Mouse (Mus musculus): ENCODE results near the gene Tspan18. TPM values are rescaled to one million over a fixed set of nuclear protein-coding genes. Genes with fewer than 3 reads are reported as not detected.

Gene Tspan18
- polyA plus RNA-seq, 1 experiment from 2014 or later: 17.0 TPM

GRCm38 (mm10) chr2:93309724-93310413 lies 24.4 kb downstream of the Tspan18 start:
- Histone ChIP-seq H3K4me1 (replicated peaks; ENCODE audit: control insufficient read depth, insufficient read depth, low read length) (0 out of 2 replicates have a peak, but pooled peaks cover 5% of the 10 kb centered on the region), H3K4me2 (ENCODE audit: low read length) (no peak overlapping the region), H3K4me3 (replicated peaks; ENCODE audit: low read length) (no peak overlapping the region), H3K36me3 (ENCODE audit: control insufficient read depth, insufficient read depth) (no peaks in the 10 kb centered on the region), H3K27ac (ENCODE audit: low read length) (no peak overlapping the region), H3K27me3 (replicated peaks; ENCODE audit: control insufficient read depth, insufficient read depth, low read length) (no peaks in the 10 kb centered on the region), H3K9ac (replicated peaks; ENCODE audit: low read depth, low read length) (no peak overlapping the region), H3K9me3 (ENCODE audit: control insufficient read depth, low read length) (no peaks in the 10 kb centered on the region)
- WGBS: 88% methylated on average over 14 of the region's 14 CpGs
- ATAC-seq: no peak

DNA sequence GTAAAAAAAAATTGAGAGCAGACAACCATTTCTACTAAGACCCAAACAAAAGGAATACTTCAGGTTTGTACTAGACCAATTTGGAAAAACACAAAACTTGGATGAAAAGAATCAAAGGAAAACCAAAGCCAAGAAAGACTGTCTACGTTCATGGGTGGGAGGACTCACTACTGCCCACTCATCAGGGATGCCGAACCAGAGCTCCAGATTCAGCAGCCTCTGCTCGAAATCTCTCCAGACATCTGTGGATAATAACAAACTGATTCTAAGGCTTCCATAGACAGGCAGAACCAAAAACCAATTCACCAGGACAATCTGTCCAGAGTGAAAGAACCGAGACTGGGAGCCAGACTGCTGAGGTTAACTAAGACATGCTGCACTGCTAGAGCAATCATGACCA lies 27.4 kb downstream of the Tspan18 start:
- ATAC-seq: no peak
- H3K4me2 ChIP-seq (ENCODE audit: low read length): no peak overlapping the region
- H3K4me1 ChIP-seq (replicated peaks; ENCODE audit: control insufficient read depth, insufficient read depth, low read length): peaks cover 17% of the 10 kb centered on the region
- H3K9ac ChIP-seq (replicated peaks; ENCODE audit: low read depth, low read length): no peak overlapping the region
- H3K4me3 ChIP-seq (replicated peaks; ENCODE audit: low read length): no peak overlapping the region
- H3K36me3 ChIP-seq (ENCODE audit: control insufficient read depth, insufficient read depth): no peaks in the 10 kb centered on the region
- no peaks in the 10 kb centered on the region for H3K9me3 ChIP-seq (ENCODE audit: control insufficient read depth, low read length)
- H3K27me3 ChIP-seq (replicated peaks; ENCODE audit: control insufficient read depth, insufficient read depth, low read length): no peaks in the 10 kb centered on the region
- 89% methylated on average over 4 of the region's 4 CpGs for WGBS
- H3K27ac ChIP-seq (ENCODE audit: low read length): no peak overlapping the region

DNA sequence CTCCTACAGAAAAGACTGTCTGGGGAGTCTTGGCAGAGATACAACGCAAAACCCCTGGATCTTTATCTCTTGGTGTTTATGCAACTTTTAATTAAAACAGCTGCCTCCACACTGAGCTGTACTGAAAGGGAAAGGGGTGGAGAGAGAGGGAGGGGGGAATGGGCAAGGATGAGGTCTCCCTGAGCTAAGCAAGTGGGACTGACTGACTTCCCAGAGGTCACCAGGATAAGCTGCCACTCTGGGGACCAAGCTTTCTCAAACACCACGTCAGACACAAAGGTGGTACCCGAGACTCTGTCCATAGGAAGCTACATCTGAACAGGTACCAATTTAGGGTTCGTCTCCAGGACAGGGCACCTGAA lies 30.1 kb downstream of the Tspan18 start:
- H3K27ac ChIP-seq (ENCODE audit: low read length): no peak overlapping the region; the same call in 1 of the 2 replicates
- no peaks in the 10 kb centered on the region for H3K9me3 ChIP-seq (ENCODE audit: control insufficient read depth, low read length)
- no peaks in the 10 kb centered on the region for H3K36me3 ChIP-seq (ENCODE audit: control insufficient read depth, insufficient read depth)
- H3K27me3 ChIP-seq (replicated peaks; ENCODE audit: control insufficient read depth, insufficient read depth, low read length): no peaks in the 10 kb centered on the region
- H3K4me1 ChIP-seq (replicated peaks; ENCODE audit: control insufficient read depth, insufficient read depth, low read length): peaks cover 17% of the 10 kb centered on the region
- H3K4me2 ChIP-seq (ENCODE audit: low read length): no peak overlapping the region
- ATAC-seq: peak; percentile 41; the same call in 1 of the 2 replicates
- no peak overlapping the region for H3K9ac ChIP-seq (replicated peaks; ENCODE audit: low read depth, low read length)
- WGBS: 31% methylated on average over 4 of the region's 4 CpGs
- no peak overlapping the region for H3K4me3 ChIP-seq (replicated peaks; ENCODE audit: low read length)

DNA sequence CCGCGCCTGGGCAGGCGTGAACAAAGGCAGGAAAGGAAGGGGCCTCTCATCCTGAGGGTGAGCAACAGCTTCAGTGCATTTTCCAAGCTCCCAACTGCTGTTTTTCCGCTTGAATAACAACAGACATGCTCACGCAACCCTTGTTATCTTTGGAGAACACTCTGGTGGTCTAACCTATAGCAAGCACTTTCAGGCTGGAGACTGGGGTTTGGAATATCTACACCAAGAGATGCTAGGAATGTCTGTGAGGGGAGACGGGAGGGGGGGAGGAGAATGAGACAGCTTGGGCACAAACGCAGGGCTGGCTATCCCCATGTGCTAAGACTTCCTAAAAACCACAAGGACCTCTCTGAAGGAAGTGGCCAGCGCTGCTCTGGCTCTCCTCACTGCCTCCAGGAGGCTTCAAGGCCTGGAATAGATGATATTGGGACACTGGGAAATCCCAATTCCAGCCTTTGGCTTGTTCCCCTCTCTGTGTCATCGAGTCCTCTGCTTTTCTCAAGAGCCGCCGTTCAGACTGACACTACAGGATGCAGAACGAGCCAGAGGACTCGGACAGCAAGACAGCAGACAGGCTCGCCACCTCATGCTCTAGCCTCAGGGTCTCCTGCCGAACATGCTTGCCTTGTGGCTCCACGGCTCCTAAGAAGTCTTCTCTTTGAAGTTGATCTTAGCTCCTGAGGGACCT lies 30.6 kb downstream of the Tspan18 start:
- Histone ChIP-seq H3K9ac (replicated peaks; ENCODE audit: low read depth, low read length) (peak overlapping the region; percentile 14), H3K36me3 (ENCODE audit: control insufficient read depth, insufficient read depth) (no peaks in the 10 kb centered on the region), H3K4me2 (ENCODE audit: low read length) (no peak overlapping the region), H3K27me3 (replicated peaks; ENCODE audit: control insufficient read depth, insufficient read depth, low read length) (no peaks in the 10 kb centered on the region), H3K4me3 (replicated peaks; ENCODE audit: low read length) (no peak overlapping the region), H3K4me1 (replicated peaks; ENCODE audit: control insufficient read depth, insufficient read depth, low read length) (peaks cover 17% of the 10 kb centered on the region), H3K9me3 (ENCODE audit: control insufficient read depth, low read length) (no peaks in the 10 kb centered on the region), H3K27ac (ENCODE audit: low read length) (peak overlapping the region; percentile 48)
- ATAC-seq: peak; percentile 21; the same call in 1 of the 2 replicates
- WGBS: 10% methylated on average over 16 of the region's 16 CpGs

DNA sequence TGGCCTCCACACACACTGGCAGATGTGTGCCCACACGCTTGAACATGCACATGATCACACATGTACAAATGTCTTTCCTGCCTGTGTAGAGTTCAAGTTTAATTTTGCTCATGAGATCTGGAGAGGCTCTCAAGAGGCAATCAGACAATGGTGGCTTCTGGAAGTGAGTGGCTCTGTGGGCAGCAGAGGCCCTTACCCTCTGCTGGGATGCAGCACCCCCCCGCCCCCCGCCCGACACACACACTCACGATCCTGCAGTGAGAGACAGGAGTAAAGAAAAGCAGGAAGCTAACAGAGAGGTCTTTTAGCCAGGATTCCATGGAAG lies 31.1 kb downstream of the Tspan18 start:
- H3K27me3 ChIP-seq (replicated peaks; ENCODE audit: control insufficient read depth, insufficient read depth, low read length): no peaks in the 10 kb centered on the region
- WGBS: 17% methylated on average over 5 of the region's 5 CpGs
- no peak overlapping the region for H3K4me3 ChIP-seq (replicated peaks; ENCODE audit: low read length)
- peak overlapping the region; percentile 48 for H3K27ac ChIP-seq (ENCODE audit: low read length)
- peaks cover 17% of the 10 kb centered on the region for H3K4me1 ChIP-seq (replicated peaks; ENCODE audit: control insufficient read depth, insufficient read depth, low read length)
- H3K9ac ChIP-seq (replicated peaks; ENCODE audit: low read depth, low read length): peak overlapping the region; percentile 14; the same call in 1 of the 2 replicates
- peak; percentile 36; the same call in 1 of the 2 replicates for ATAC-seq
- H3K9me3 ChIP-seq (ENCODE audit: control insufficient read depth, low read length): no peaks in the 10 kb centered on the region
- H3K4me2 ChIP-seq (ENCODE audit: low read length): no peak overlapping the region
- H3K36me3 ChIP-seq (ENCODE audit: control insufficient read depth, insufficient read depth): no peaks in the 10 kb centered on the region

DNA sequence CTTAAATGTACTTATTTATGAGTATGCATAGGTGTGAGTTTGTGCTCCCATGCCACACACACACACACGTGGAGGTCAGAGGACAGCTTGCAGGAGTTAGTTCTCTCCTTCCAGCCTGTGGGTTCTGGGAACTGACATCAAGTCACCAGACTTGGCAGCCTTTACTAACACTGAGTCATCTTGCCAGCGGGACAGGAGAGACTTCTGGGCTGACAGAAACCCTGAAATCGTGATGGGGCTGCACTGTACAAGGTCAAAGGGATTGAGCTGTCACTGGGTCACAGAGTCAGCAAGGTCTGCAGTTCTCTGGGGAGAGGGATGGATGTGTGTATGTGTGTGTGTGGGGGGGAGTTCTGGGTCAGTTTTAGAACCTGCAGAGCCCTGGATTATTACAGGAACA lies 36.6 kb downstream of the Tspan18 start:
- H3K27me3 ChIP-seq (replicated peaks; ENCODE audit: control insufficient read depth, insufficient read depth, low read length): no peaks in the 10 kb centered on the region
- H3K4me1 ChIP-seq (replicated peaks; ENCODE audit: control insufficient read depth, insufficient read depth, low read length): no peaks in the 10 kb centered on the region
- no peak overlapping the region for H3K4me3 ChIP-seq (replicated peaks; ENCODE audit: low read length)
- H3K9me3 ChIP-seq (ENCODE audit: control insufficient read depth, low read length): no peaks in the 10 kb centered on the region
- no peak overlapping the region for H3K9ac ChIP-seq (replicated peaks; ENCODE audit: low read depth, low read length)
- H3K27ac ChIP-seq (ENCODE audit: low read length): no peak overlapping the region
- WGBS: 74% methylated on average over 3 of the region's 3 CpGs
- H3K36me3 ChIP-seq (ENCODE audit: control insufficient read depth, insufficient read depth): no peaks in the 10 kb centered on the region
- ATAC-seq: no peak
- H3K4me2 ChIP-seq (ENCODE audit: low read length): no peak overlapping the region

GRCm38 (mm10) chr2:93291186-93291926 lies 42.9 kb downstream of the Tspan18 start:
- ATAC-seq: no peak
- WGBS: 19% methylated on average over 13 of the region's 13 CpGs
- H3K9me3 ChIP-seq (ENCODE audit: control insufficient read depth, low read length): no peaks in the 10 kb centered on the region
- no peak overlapping the region for H3K9ac ChIP-seq (replicated peaks; ENCODE audit: low read depth, low read length)
- H3K4me2 ChIP-seq (ENCODE audit: low read length): no peak overlapping the region
- H3K27me3 ChIP-seq (replicated peaks; ENCODE audit: control insufficient read depth, insufficient read depth, low read length): no peaks in the 10 kb centered on the region
- H3K36me3 ChIP-seq (ENCODE audit: control insufficient read depth, insufficient read depth): no peaks in the 10 kb centered on the region
- H3K4me3 ChIP-seq (replicated peaks; ENCODE audit: low read length): no peak overlapping the region
- peaks cover 31% of the 10 kb centered on the region for H3K4me1 ChIP-seq (replicated peaks; ENCODE audit: control insufficient read depth, insufficient read depth, low read length)
- H3K27ac ChIP-seq (ENCODE audit: low read length): no peak overlapping the region

GRCm38 (mm10) chr2:93290345-93291118 lies 43.8 kb downstream of the Tspan18 start:
- no peak overlapping the region for H3K27ac ChIP-seq (ENCODE audit: low read length)
- H3K27me3 ChIP-seq (replicated peaks; ENCODE audit: control insufficient read depth, insufficient read depth, low read length): no peaks in the 10 kb centered on the region
- ATAC-seq: no peak

DNA sequence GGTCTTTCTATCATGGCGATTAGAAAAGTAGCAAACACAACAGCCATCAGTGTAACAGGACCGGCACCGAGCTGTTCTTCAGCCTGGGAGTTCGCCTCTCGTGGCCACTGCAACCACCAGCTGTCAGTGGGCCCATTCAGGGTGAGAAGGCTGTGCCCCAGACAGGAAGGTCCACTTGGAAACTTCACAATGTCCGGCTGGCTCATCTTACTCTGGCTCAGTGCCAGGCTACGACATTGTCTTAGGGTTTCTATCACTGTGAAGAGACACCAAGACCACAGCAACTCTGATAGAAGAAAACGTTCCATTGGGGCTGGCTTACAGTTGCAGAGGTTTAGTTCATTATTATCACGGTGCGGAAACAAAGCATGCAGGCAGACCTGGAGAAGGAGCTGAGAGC lies 45.1 kb downstream of the Tspan18 start:
- H3K4me2 ChIP-seq (ENCODE audit: low read length): no peak overlapping the region
- H3K4me1 ChIP-seq (replicated peaks; ENCODE audit: control insufficient read depth, insufficient read depth, low read length): peaks cover 51% of the 10 kb centered on the region
- 68% methylated on average over 10 of the region's 10 CpGs for WGBS
- ATAC-seq: no peak
- no peaks in the 10 kb centered on the region for H3K36me3 ChIP-seq (ENCODE audit: control insufficient read depth, insufficient read depth)
- H3K9ac ChIP-seq (replicated peaks; ENCODE audit: low read depth, low read length): no peak overlapping the region
- no peaks in the 10 kb centered on the region for H3K9me3 ChIP-seq (ENCODE audit: control insufficient read depth, low read length)
- H3K4me3 ChIP-seq (replicated peaks; ENCODE audit: low read length): no peak overlapping the region
- no peaks in the 10 kb centered on the region for H3K27me3 ChIP-seq (replicated peaks; ENCODE audit: control insufficient read depth, insufficient read depth, low read length)
- H3K27ac ChIP-seq (ENCODE audit: low read length): no peak overlapping the region

More at GRCm38 (mm10) chr2:93290345-93291118, 43.8 kb downstream of the Tspan18 start:
- Histone ChIP-seq H3K4me3 (replicated peaks; ENCODE audit: low read length) (no peak overlapping the region), H3K9ac (replicated peaks; ENCODE audit: low read depth, low read length) (no peak overlapping the region), H3K9me3 (ENCODE audit: control insufficient read depth, low read length) (no peaks in the 10 kb centered on the region), H3K36me3 (ENCODE audit: control insufficient read depth, insufficient read depth) (no peaks in the 10 kb centered on the region), H3K4me1 (replicated peaks; ENCODE audit: control insufficient read depth, insufficient read depth, low read length) (peaks cover 39% of the 10 kb centered on the region), H3K4me2 (ENCODE audit: low read length) (no peak overlapping the region)
- WGBS: 42% methylated on average over 7 of the region's 7 CpGs
